Mouse (Mus musculus) central nervous system, embryonic 18 days (tissue): Measurements from ENCODE around the gene Crybg1. TPM values are rescaled to one million over a fixed set of nuclear protein-coding genes. Genes with fewer than 3 reads are reported as not detected.

Experiments
- polyA plus RNA-seq: library from polyadenylated mRNA; depleted of rRNA; stranded (reverse); fragments of >200 nt; gene quantifications from 2 replicates; pipeline ENCODE4 v1.2.3, GENCODE M21; 2012; rRNA removed

Crybg1 gene
- polyA plus RNA-seq: 0.28 and 0.32 TPM in 2 replicates

DNA sequence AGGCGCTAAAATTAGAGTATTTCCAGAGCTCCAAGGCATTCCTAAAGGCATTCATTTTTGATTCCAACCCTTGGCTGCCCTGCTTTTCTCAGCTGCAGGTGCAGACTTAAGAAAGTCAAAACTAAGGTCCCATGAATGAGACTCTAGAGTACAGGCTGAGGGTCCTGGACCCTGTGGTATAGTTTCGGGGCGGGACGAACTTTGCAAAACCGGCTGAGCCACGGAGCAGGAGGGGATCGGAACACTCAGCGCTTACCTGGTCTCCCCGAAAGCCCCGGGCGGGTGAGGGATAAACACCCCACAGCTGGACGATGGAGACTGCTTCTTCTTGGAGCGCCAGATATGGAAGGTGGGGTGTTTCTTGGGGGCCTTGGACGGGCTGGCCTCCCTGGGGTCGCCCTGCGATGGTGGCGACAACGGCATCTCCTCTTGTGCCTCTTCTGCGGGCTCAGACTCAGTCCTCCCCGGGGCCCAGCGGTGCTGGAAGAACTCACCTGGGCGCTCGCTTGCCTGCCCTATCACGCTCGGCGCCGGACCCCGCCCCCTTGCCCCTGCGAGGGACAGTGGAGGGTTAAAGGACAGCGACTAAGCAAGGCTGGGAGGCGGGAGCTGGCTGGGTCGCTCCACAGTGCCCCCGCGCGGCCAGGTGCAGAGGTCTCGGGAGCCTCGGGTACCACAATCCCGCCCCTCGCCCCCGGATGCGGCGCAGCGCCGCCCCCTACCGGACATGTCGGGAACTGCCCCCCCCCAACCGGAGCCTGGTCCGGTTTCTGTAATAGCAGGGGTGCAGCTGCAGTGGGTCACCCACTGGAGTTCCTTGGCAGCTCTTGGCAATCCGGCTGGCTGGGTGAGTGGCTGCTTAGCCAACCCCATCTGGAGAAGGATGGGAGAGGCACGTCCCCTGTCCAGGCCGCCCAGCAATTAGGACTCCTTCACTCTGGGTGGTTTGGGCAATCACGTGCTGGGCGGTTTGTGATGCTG, at the start of gene Crybg1:
Crybg1 (minus strand) TSS at position 517 of the 981 bp plus-strand sequence.

DNA sequence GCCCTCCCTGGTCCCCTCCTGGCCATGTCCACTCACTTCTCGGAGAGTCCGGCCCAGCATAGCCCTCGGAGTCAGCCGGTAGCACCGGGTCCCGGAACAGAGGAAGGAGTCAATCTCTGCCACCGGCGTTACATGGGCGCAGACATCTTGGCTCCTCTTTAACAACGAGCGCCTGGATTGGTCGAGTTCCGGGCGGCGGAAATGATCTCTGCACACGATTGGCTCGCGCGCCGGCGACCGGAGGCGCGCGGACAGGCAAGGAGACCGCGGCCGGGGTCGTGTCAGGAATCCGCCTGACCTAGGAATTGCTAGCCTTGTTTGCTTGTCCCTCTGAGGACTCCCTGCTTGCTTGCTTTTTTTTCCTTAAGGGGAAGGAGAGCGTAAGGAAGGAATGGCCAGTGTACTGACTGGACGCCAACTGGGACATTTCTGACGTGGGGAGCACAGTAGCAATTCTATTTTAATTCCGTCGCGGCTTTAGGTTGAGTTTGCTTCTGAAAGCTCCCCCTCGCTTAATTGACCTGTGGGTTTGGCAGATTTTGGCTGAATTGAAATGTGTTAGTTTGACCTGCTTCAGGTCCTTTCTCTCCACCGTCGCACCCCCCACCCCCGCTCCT, 247.0 kb downstream of the Crybg1 start, which contains the start of the genes Qrsl1 and Rtn4ip1:
Qrsl1 (minus strand) TSS at position 168 of the 617 bp plus-strand sequence.
Rtn4ip1 (plus strand) TSS at position 230 of the 617 bp plus-strand sequence.

Other genes with a start within 250 kb of the Crybg1 start
- gene Qrsl1, start 247.1 kb downstream of the Crybg1 start, polyA plus RNA-seq: 22.3 and 22.4 TPM in 2 replicates
- 10.6 and 11.2 TPM in 2 replicates for gene Rtn4ip1, start 247.0 kb downstream of the Crybg1 start, polyA plus RNA-seq
- gene Atg5, start 119.5 kb upstream of the Crybg1 start, polyA plus RNA-seq: 19.5 and 21.9 TPM in 2 replicates